Mouse (Mus musculus) left cerebral cortex, adult 2 months (tissue): ENCODE measurements around the gene Tmtc1. TPM values are rescaled to one million over a fixed set of nuclear protein-coding genes. Genes with fewer than 3 reads are reported as not detected.

ENCODE experiments used
- DNase-seq, 2 experiments: peaks; one replicate each; pipeline ENCODE4 v3.0.0; 2021 to 2022; ENCODE audit warnings: low spot score in 2 of 2, mixed read lengths in 1 of 2; ENCODE audit errors: extremely low spot score in 1 of 2
- H3K27ac ChIP-seq: fragments of 200-600 bp; 2 replicates; pipeline ENCODE4 v1.8.1; 2022
- H3K4me3 ChIP-seq: fragments of 200-600 bp; 2 replicates; pipeline ENCODE4 v1.8.1; 2022
- CTCF ChIP-seq: fragments of 200-600 bp; IDR thresholded peaks from 2 replicates; pipeline ENCODE4 v1.8.1; 2022; ENCODE audit warnings: antibody characterized with exemption, mild to moderate bottlenecking, moderate library complexity
- intact Hi-C: fragments of 180-260 bp; cut with DNase I; formaldehyde crosslinking; loops from one replicate; pipeline ENCODE4 v1.15.1; 2025
- total RNA-seq, 2 experiments: library from RNA; stranded (reverse); gene quantifications; 2 replicates each; pipeline ENCODE4 v1.2.3; 2021

Gene Tmtc1
- total RNA-seq, 2 experiments from 2014 or later: 58.7 to 60.1 TPM

DNA sequence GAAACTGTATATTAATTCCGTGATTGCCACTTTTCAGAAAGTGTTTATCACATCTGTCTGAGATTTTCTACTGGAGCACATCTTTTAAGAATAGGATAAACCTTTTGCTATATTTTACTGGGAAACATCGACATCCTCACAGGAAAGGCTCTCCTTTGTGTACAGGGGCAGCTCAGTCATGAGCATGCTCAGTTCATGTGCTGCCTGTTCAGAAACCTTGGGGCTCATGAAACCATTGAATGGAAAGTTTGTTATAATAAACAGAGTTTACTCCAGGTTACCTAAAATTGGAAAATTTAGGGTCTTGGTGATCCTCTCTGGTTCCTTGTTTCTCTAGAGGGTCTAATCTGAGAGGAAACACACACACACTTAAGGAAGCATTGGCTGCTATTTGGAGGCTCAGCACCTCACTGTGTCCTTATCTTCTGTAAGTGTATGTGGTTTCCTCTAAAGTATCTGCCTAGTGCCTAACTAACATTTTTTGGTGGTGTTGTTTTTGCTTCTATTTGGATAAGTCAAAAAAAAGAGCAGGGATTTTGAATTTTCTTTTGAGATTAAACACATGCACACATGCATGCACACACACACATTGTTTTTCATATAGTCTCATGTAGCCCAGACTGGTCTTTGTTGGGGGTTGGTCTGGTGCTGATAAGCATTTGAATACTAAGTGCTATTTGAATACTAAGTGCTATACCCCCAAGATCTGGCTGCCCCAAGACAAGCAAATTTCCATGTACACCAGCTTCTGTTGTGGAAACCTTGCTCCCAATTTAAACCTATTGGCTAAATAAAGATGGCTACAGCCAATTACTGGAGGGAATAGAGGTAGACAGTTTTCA is 225.7 kb downstream of the Tmtc1 start:
- no peak for DNase-seq
- no peak for TF ChIP-seq CTCF
- intact Hi-C loops: loop anchor here (5.0 kb wide), 1 partner anchor 694 kb away; no protein-coding TSS in a partner anchor
- Histone ChIP-seq H3K27ac (no peak overlapping the region), H3K4me3 (no peak overlapping the region)

DNA sequence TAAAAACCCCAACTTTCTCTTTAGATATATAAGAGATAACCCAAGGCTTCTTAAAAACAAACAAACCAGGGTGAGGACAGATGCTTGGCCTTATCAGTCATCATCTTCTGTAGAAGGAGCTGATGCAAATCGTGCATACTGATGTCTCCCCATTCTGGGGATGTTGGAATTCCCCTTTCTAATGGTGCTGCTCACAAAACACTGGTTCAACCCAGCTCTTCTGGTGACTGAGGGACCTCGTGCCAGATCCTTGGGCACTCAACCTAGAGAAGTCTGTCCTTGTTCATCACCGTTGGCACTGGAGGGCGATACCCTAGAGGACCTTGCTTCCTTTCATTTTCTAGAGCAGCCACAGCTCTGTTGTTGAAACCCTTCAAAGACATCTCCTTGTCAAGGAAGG is 227.4 kb downstream of the Tmtc1 start:
- intact Hi-C loops: loop anchor here (5.0 kb wide), 1 partner anchor 696 kb away; no protein-coding TSS in a partner anchor
- H3K27ac ChIP-seq: no peak overlapping the region
- no peak for TF ChIP-seq CTCF
- DNase-seq: no peak
- H3K4me3 ChIP-seq: no peak overlapping the region

DNA sequence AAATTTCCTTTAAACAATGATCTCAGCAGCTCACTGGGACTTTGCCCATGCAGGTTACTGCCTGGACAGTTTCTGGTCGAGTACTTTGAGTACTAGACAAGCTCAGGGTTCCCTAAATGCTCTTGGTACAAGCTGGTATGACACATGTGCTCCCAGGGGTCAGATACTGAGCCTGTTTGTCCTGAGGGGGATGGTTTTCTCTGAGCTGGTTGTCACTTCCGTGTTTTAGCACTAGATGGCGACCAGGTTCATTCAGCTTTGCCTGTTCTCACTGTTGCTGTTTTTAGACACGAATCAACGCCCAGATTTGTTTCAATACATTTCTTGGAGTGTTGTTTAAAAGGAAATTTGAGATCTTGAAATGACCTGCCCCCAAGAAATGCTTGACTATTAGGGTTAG is 229.4 kb downstream of the Tmtc1 start:
- peak; percentile 78 for TF ChIP-seq CTCF
- H3K27ac ChIP-seq: peak overlapping the region; percentile 42; the same call in 1 of the 2 replicates
- intact Hi-C loops: loop anchor here (5.0 kb wide), 1 partner anchor 698 kb away; no protein-coding TSS in a partner anchor
- no peak overlapping the region for H3K4me3 ChIP-seq
- DNase-seq: peak; percentile 37 to 51

DNA sequence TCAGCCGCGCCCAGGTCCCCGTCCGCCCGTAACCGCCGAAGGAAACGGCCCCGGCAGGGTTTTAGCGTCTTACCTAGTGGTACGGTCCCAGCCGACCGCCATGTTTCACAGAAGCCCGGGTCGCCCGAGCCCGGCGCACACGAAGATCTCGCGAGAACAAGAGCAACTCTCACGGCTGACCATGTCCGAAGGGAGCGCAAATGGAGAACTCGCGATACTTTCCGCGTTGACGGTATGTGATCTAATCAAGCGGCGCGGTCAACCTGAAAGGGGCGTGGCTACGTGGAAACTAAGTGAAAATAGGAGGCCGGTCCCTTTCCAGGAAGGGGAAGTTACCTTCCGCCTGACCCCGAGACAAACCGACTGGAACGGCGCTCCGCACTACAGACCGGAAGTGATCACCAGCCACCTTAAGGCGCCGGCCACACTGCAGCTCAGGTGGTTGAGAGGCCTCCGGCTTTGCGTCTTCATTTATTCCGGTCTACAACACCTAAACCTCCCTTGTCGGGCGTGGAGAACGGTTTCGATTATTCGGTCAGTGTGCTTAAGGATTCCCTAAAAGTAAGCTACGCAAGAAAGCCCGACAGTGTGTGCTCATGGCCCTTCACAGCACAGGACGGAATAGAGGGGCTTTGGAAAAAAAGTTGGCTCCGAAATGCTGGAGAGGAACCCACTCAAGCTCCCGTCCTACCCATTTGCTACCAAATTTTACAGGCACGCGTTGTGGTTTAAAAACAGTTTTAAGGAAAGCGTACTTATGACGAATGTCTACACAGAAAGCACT is 232.1 kb downstream of the Tmtc1 start, which contains the start of gene Ergic2:
Ergic2 (minus strand) TSS at position 478 of the 784 bp plus-strand sequence.
- DNase-seq: peak; percentile 95 to 98
- no peak for TF ChIP-seq CTCF
- intact Hi-C loops: loop anchor here (1.0 to 2.0 kb wide), 2 partner anchors 231 to 619 kb away; partner anchors contain the start of gene Ipo8
- peak within 1 kb of the TSS; percentile 82 for H3K4me3 ChIP-seq
- H3K27ac ChIP-seq: peak within 1 kb of the TSS; percentile 94

DNA sequence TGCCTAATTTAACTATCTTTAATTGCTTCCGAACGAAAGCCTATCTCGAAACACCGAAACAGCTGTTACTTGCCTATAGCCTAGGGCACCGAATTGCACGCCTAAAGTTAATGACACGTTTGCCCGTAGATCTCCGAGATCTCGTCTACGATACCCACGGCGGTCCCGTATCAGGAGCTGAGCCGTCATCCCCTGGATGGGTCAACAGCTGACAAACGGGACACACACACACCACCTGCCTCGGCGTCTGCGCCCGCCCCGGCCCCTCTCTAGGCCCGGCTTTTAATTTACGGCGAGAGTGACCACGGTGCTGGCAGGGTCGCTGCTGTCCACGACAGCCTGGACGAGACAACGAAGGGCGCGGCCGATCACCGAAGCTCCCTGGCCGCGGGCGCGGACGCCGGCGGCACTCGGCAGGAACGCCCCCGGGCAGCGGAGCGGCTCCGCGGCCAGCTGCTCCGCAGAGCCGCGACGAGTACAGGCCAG is 232.8 kb downstream of the Tmtc1 start:
- TF ChIP-seq CTCF: no peak
- intact Hi-C loops: no loop called here
- H3K27ac ChIP-seq: peak overlapping the region; percentile 89
- no peak for DNase-seq
- peak overlapping the region; percentile 82 for H3K4me3 ChIP-seq

DNA sequence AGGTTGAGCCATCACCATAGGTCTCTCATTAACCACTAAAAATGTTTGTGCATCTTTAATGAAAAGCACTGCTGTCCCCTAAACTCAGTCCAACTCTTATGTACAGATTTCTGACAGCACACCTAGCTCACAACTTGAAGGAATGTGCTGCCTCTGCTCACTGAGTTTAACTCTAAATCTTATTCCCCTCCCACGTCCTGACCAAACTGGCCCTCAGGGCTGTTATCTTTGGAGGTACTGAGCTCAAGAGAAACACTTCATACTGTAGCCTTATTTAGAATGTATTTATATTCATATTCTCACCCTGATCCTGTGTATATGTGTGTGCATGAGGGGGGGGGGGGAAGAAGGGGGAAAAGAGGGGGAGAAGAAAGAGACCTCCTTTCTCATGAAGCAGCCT is 236.7 kb downstream of the Tmtc1 start:
- intact Hi-C loops: no loop called here
- no peak for DNase-seq
- Histone ChIP-seq H3K4me3 (no peak overlapping the region), H3K27ac (no peak overlapping the region)
- TF ChIP-seq CTCF: no peak

DNA sequence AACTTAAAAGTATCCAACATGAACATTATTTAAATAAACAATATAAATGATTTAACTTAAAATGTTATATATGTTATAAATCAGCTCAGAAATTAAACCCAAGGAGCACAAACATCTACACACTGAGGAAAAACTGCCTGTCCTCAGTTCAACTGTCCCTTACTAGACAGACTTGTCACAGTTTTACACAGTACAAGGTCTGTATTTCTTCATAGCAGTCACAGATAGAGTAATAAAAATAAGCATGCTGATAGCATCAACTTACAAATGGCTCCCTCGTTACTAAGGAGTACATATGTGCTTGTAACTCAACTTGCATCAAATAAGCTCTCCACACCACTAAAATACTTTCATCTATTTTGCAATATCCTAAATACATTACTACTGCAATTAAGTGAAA is 239.1 kb downstream of the Tmtc1 start:
- Histone ChIP-seq H3K27ac (no peak overlapping the region), H3K4me3 (no peak overlapping the region)
- no peak for TF ChIP-seq CTCF
- DNase-seq: no peak
- intact Hi-C loops: no loop called here

DNA sequence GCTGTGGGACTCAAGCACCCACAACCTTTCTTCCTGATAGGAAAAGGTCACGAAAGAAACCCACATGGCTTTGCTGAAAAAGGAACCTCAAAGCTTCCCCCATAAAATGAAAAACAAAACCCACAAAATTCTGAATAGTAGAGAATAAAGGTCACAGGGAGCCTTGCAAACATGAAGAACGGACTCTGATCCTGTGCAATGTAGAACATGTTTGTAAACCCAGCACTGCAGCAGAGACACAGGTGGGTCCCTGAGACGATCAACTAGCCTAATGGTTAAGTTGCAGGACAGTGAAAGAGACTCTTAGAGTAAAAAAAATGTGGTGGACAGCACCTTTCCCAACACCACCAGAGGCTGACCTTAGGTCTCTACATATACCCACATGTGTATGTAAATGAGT is 244.5 kb downstream of the Tmtc1 start:
- DNase-seq: no peak
- H3K4me3 ChIP-seq: no peak overlapping the region
- no peak for TF ChIP-seq CTCF
- intact Hi-C loops: no loop called here
- H3K27ac ChIP-seq: no peak overlapping the region

DNA sequence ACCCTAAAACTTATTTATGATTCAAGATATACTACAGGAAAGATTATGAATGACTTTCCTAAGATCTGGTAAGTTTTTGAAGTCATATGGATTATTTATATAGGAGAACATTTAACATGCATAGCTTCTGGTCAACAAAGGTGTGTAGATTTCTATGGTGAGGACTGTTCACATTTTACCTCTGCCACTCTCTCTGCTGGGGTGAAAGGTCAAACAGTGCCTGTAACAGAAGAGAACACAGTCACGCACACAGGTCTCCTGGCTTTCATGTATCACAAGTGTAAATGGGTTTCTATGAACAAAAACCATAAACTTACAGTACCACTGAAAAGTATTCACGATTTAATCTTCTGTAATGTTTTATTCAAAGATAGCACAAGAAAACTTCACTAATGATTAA is 245.0 kb downstream of the Tmtc1 start:
- no peak for DNase-seq
- no peak overlapping the region for H3K4me3 ChIP-seq
- intact Hi-C loops: no loop called here
- TF ChIP-seq CTCF: no peak
- H3K27ac ChIP-seq: no peak overlapping the region

DNA sequence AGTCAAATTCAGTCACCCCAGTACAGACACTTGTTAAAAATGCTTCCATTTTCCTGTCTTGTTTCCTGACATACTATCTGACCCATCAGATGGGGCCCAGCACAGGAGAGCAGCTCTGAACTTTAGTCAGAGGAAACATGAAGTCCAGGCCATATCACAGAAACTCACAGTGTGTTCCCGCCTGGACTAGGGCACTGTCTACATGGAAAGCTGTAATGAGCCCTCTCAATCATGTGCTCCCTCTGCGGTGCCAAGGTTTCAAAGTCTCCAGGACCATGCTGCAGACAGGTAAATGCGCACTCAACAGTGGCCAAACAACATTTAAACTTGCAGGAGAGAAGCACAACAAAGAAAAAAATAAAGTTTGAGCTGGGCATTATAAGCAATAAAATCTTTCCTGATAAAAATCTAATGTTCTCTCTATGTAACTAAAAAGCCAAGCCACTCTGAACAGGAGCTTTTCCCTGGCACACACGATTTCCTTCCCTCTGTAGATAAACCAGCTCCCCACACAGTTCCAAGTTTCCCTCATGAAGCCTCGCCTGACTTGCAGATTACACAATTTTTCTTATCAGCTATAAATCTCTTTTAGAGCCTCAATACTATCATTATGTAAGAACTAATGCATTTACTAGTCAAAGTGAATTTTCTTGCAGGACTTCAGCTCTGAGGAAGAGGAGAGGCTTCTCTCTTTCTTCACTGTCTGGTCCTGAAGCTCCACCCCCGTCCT is 250.1 kb downstream of the Tmtc1 start:
- no peak overlapping the region for H3K4me3 ChIP-seq
- DNase-seq: no peak
- no peak overlapping the region for H3K27ac ChIP-seq
- intact Hi-C loops: no loop called here
- TF ChIP-seq CTCF: no peak

DNA sequence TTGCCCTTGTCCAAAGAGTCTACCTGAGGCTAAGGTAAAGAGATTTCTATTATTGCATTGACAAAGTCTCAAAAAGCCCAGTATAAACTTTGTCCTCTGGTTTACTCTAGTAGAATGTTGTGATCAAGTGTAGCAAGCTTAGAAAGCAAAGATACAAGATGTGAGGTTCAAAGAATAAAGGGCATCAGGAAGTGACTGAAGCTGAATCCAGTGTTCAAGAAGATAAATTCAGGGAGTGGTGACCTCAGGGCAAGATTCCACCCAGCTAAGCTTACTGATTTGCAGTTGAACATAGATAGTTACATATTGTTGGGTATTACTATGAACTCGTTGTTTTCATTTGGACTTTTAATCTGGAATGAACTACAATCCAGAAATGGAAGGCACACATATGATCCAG is 258.5 kb downstream of the Tmtc1 start:
- no peak overlapping the region for H3K27ac ChIP-seq
- no peak overlapping the region for H3K4me3 ChIP-seq
- DNase-seq: no peak
- TF ChIP-seq CTCF: no peak
- intact Hi-C loops: no loop called here

Other genes starting within 250 kb of the Tmtc1 start
- 10 to 100 TPM; 72.1 to 81.3 TPM for gene Ergic2, start 232.0 kb downstream of the Tmtc1 start, total RNA-seq